Comparison of ENCODE assay signal across 16 mouse cellular contexts in the genomic region with DNA sequence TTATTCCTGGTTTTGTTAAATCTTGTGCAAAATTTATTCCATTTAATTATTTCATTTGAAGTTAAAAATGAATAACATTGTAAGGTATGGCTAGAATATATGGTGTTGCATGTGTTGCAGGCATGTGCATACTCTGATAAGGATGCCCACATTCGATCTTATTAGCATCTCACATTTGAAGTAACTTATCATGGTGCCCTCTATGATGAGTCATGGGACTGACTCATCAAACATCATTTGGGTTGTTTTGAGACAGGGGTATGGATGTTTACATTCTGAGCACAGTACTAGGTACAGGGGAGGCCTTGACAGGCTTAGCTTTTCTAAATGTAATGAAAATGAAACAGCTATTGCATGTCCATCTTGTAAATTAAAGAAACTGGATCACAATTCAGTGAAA.
"Had no signal": no experiment of that assay in that cellular context is flagged by ENCODE, and none has a peak within 500 bp of the region (broad histone marks: within the 10 kb centered on the region; RNA-seq: fewer than 3 reads in every experiment).

No protein-coding gene starts in this region.

- DNase-seq: kidney, adult 11 months; kidney, postnatal 14 days; lung, embryonic 14.5 days; lung, postnatal 14 days; retina, postnatal 1 day; right cerebral cortex, postnatal 14 days; thymus, adult 18-20 months; thymus, postnatal 14 days had no signal

- H3K27me3 ChIP-seq: kidney, embryonic 15.5 days; megakaryocyte, embryonic 14.5 days; neural tube, embryonic 13.5 days had no signal

- ATAC-seq: midbrain, embryonic 16.5 days had no signal

- H3K4me2 ChIP-seq: kidney, embryonic 15.5 days; lung, embryonic 14.5 days; midbrain, embryonic 11.5 days; neural tube, embryonic 13.5 days had no signal

- H3K9ac ChIP-seq: kidney, embryonic 15.5 days; lung, embryonic 14.5 days; neural tube, embryonic 13.5 days had no signal

- H3K36me3 ChIP-seq: kidney, embryonic 15.5 days; limb, embryonic 10.5 days; neural tube, embryonic 13.5 days had no signal

- H3K9me3 ChIP-seq: kidney, embryonic 15.5 days; limb, embryonic 10.5 days; megakaryocyte, embryonic 14.5 days; neural tube, embryonic 13.5 days had no signal

- H3K4me3 ChIP-seq: kidney, embryonic 15.5 days; left cerebral cortex, adult 2 months; limb, embryonic 10.5 days; megakaryocyte, embryonic 14.5 days; neural tube, embryonic 13.5 days had no signal

- H3K4me1 ChIP-seq: kidney, embryonic 15.5 days; limb, embryonic 10.5 days; neural tube, embryonic 13.5 days had no signal

- H3K27ac ChIP-seq: kidney, embryonic 15.5 days; left cerebral cortex, adult 2 months; limb, embryonic 10.5 days; macrophage; neural tube, embryonic 13.5 days had no signal
